Mouse (Mus musculus) hindbrain, embryonic 16.5 days (tissue): ENCODE measurements at regions not wholly inside any gene's neighbourhood (a gene's known extent, or its start where the extent isn't known, plus 50 kb on each side); places are given as distances from the start of the nearest gene placed in this dataset.

Experiments used
- ATAC-seq: fragments of 200-750 bp; cut with Nextera tagmentation; 2 replicates; pipeline ENCODE4 v1.8.0; 2017; ENCODE audit warnings: moderate TSS enrichment, moderate library complexity
- H3K27ac ChIP-seq: fragments of 300-500 bp; sonication (generic); 2 replicates; pipeline ENCODE4 v1.5.1; 2014; ENCODE audit warnings: low read depth, mild to moderate bottlenecking, control low read depth, low read length, moderate library complexity
- H3K27me3 ChIP-seq: fragments of 300-500 bp; sonication (generic); replicated peaks from 2 replicates; pipeline ENCODE4 v1.6.1; 2014; ENCODE audit warnings: low read length; ENCODE audit not compliant: control insufficient read depth, insufficient read depth
- H3K36me3 ChIP-seq: fragments of 300-500 bp; sonication (generic); 2 replicates; pipeline ENCODE4 v1.6.1; 2014; ENCODE audit warnings: mild to moderate bottlenecking, low read length, moderate library complexity, mixed read lengths; ENCODE audit not compliant: control insufficient read depth, insufficient read depth
- H3K4me1 ChIP-seq: fragments of 300-500 bp; sonication (generic); 2 replicates; pipeline ENCODE4 v1.6.1; 2014; ENCODE audit warnings: low read depth, low read length; ENCODE audit not compliant: control insufficient read depth, insufficient read depth
- H3K4me2 ChIP-seq: fragments of 300-500 bp; sonication (generic); 2 replicates; pipeline ENCODE4 v1.6.1; 2014; ENCODE audit warnings: mild to moderate bottlenecking, low read length, control low read depth, moderate library complexity
- H3K4me3 ChIP-seq: fragments of 300-500 bp; sonication (generic); 2 replicates; pipeline ENCODE4 v1.5.1; 2014; ENCODE audit warnings: mild to moderate bottlenecking, low read length, control low read depth, moderate library complexity
- H3K9ac ChIP-seq: fragments of 300-500 bp; sonication (generic); 2 replicates; pipeline ENCODE4 v1.6.1; 2014; ENCODE audit warnings: low read depth, mild to moderate bottlenecking, control low read depth, low read length, moderate library complexity
- H3K9me3 ChIP-seq: fragments of 300-500 bp; sonication (generic); 2 replicates; pipeline ENCODE4 v1.6.1; 2014; ENCODE audit warnings: mild to moderate bottlenecking, low read length, moderate library complexity; ENCODE audit not compliant: control insufficient read depth
- WGBS: fragments of 180-500 bp; shearing (Covaris S2); extraction: QIAGEN DNeasy Blood & Tissue Kit; methylation state at CpG from one replicate; pipeline ENCODE4 v1.1.7; 2014; 5-methylcytosine and 5-hydroxymethylcytosine counted together

DNA sequence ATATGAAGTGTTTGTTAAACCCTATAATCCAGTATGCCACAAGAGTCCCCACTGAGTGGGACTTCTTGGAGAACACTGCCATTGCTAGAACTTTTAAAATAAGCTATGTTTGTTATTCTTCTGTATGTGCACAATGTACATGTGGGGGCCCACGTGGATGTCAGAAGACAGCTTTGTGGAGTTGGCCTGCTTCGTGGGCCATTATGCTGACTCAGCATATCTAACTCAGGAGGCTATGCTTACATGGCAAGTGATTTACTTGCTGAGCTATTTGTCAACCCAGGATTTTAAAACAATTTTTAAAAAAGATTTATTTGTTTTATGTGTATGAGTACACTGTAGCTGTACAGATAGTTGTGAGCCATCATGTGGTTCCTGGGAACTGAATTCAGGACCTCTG lies 207.6 kb upstream of the Steap1 start:
- Histone ChIP-seq H3K9me3 (no peaks in the 10 kb centered on the region), H3K9ac (no peak overlapping the region), H3K27me3 (no peaks in the 10 kb centered on the region), H3K36me3 (no peaks in the 10 kb centered on the region), H3K27ac (no peak overlapping the region), H3K4me2 (no peak overlapping the region), H3K4me1 (no peaks in the 10 kb centered on the region), H3K4me3 (no peak overlapping the region)
- 82% methylated on average over 2 of the region's 2 CpGs for WGBS
- no peak for ATAC-seq

DNA sequence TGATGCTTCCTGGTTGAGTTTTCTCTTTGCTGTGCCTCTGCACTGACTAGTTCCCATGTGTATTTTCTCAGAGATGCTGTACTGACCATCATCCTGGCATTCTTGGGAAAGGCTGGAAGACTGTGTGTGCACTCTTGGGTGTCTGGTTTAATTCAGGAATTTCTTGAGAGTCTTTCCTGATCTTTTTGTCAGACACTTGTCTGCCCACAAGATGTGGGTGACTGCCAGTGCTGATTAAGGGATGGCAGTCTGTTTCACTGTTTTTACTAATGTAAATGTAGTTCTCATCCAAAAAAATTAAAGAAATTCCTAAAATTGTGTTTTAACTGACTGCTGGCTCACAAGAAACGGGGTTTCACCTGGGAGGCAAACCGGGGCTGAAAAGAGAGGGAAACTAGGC lies 206.7 kb upstream of the Steap1 start:
- no peaks in the 10 kb centered on the region for H3K27me3 ChIP-seq
- ATAC-seq, result no peak
- WGBS, result 81% methylated on average over 2 of the region's 2 CpGs

DNA sequence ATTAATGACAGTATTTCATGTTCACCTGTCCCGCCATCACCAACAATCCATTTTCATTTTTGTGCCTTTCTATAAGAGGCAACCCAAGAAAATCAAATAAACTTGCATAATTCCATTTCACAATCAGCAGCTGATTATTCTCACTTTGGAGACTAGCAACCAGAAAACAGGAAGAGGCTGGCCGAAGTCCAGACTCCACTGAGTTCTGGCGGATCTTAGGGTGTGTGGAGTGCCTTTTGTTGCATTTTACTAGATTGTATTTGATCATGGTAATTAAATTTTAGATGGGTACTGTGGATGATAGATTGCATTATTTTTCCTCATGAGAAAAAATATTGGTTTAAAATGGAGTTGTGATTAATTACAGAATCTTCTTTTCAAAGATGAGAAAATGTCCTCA lies 176.7 kb upstream of the Steap1 start:
- 0 out of 2 replicates have a peak, but pooled peaks have one; percentile 63 for ATAC-seq
- Histone ChIP-seq H3K36me3 (no peaks in the 10 kb centered on the region), H3K27me3 (no peaks in the 10 kb centered on the region), H3K4me1 (no peaks in the 10 kb centered on the region), H3K9ac (no peak overlapping the region), H3K27ac (no peak overlapping the region), H3K9me3 (no peaks in the 10 kb centered on the region), H3K4me2 (no peak overlapping the region), H3K4me3 (no peak overlapping the region)
- 65% methylated on average over 3 of the region's 3 CpGs for WGBS

More for the DNA sequence above, 206.7 kb upstream of the Steap1 start:
- H3K4me2 ChIP-seq, result no peak overlapping the region
- H3K4me3 ChIP-seq, result no peak overlapping the region
- H3K4me1 ChIP-seq, result no peaks in the 10 kb centered on the region
- H3K9me3 ChIP-seq, result no peaks in the 10 kb centered on the region
- H3K27ac ChIP-seq, result no peak overlapping the region
- no peak overlapping the region for H3K9ac ChIP-seq
- H3K36me3 ChIP-seq, result no peaks in the 10 kb centered on the region

GRCm38 (mm10) chr5:5916427-5916826 lies 167.3 kb upstream of the Steap1 start:
- no peaks in the 10 kb centered on the region for H3K36me3 ChIP-seq
- no peaks in the 10 kb centered on the region for H3K27me3 ChIP-seq
- no peak overlapping the region for H3K4me3 ChIP-seq
- no peak overlapping the region for H3K27ac ChIP-seq
- 45% methylated on average over 1 of the region's 1 CpGs for WGBS
- H3K9ac ChIP-seq, result no peak overlapping the region
- ATAC-seq, result no peak
- H3K9me3 ChIP-seq, result no peaks in the 10 kb centered on the region
- no peaks in the 10 kb centered on the region for H3K4me1 ChIP-seq
- H3K4me2 ChIP-seq, result no peak overlapping the region

- H3K9ac ChIP-seq, result no peak overlapping the region
- H3K36me3 ChIP-seq, result no peaks in the 10 kb centered on the region
- no peak overlapping the region for H3K4me2 ChIP-seq
- WGBS, result 85% methylated on average over 2 of the region's 2 CpGs
- ATAC-seq, result no peak
- H3K4me3 ChIP-seq, result no peak overlapping the region
- no peaks in the 10 kb centered on the region for H3K4me1 ChIP-seq
- H3K27me3 ChIP-seq, result no peaks in the 10 kb centered on the region
- H3K9me3 ChIP-seq, result no peaks in the 10 kb centered on the region; the same call in 1 of the 2 replicates
- H3K27ac ChIP-seq, result no peak overlapping the region
These were observed 140.2 kb upstream of the Steap1 start for GRCm38 (mm10) chr5:5889376-5889775.

DNA sequence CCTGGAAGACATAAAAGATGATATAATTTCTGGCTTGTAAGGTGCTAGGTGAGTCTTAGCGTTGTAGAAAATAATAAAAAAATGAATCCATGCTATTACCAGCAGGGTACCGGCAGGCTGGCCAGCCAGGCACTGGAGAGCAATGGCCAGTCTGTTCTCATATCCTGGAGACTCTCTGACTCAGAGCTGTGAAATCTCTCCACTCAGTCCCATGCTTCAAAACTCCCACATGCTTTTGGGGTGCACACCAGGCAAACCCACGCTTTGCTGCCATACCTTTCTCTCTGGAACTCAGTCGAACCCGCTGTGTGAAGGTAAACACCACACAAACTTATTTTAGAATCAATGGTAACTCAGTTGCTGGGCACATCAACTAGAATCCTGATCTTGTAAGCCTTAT lies 124.3 kb upstream of the Steap1 start:
- H3K27ac ChIP-seq, result no peak overlapping the region
- H3K4me1 ChIP-seq, result no peaks in the 10 kb centered on the region
- H3K27me3 ChIP-seq, result no peaks in the 10 kb centered on the region
- H3K36me3 ChIP-seq, result no peaks in the 10 kb centered on the region
- 88% methylated on average over 5 of the region's 5 CpGs for WGBS
- H3K9ac ChIP-seq, result no peak overlapping the region
- no peak overlapping the region for H3K4me2 ChIP-seq
- H3K9me3 ChIP-seq, result 0 out of 2 replicates have a peak, but pooled peaks cover 3% of the 10 kb centered on the region
- no peak for ATAC-seq
- H3K4me3 ChIP-seq, result no peak overlapping the region

- Histone ChIP-seq H3K4me2 (no peak overlapping the region), H3K9ac (no peak overlapping the region), H3K4me3 (no peak overlapping the region), H3K9me3 (no peaks in the 10 kb centered on the region), H3K36me3 (no peaks in the 10 kb centered on the region), H3K27ac (no peak overlapping the region), H3K4me1 (no peaks in the 10 kb centered on the region), H3K27me3 (no peaks in the 10 kb centered on the region)
- WGBS, result 56% methylated on average over 12 of the region's 12 CpGs
- ATAC-seq, result no peak
These were observed 107.1 kb upstream of the Steap1 start for GRCm38 (mm10) chr5:5856146-5856724.

- Histone ChIP-seq H3K9ac (no peak overlapping the region), H3K36me3 (no peaks in the 10 kb centered on the region), H3K9me3 (no peaks in the 10 kb centered on the region), H3K27me3 (no peaks in the 10 kb centered on the region), H3K4me1 (no peaks in the 10 kb centered on the region), H3K4me2 (no peak overlapping the region), H3K4me3 (no peak overlapping the region), H3K27ac (no peak overlapping the region)
- 48% methylated on average over 9 of the region's 9 CpGs for WGBS
- ATAC-seq, result peak; percentile 92
These were observed 96.8 kb upstream of the Steap1 start for GRCm38 (mm10) chr5:5845805-5846496.

DNA sequence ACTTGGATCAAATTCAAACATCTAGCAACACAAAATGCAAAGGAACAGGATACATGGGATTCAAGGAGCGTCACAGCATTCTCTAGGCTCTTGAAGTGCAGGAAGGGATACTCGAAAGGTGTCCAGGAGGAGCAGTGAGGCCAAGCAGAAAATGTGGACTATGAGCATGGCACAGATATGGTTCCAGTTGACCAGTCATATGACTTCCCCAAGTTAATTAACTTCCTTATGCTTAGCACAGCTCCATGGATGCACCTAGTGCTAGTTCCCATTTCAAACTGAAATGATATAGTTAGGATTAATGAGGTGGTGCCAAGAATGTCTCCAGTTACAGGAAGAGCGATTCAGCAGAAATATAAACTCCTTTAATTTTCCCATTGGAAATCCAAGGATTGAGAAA lies 95.2 kb upstream of the Steap1 start:
- 86% methylated on average over 3 of the region's 3 CpGs for WGBS
- ATAC-seq, result no peak
- no peak overlapping the region for H3K9ac ChIP-seq

More for the DNA sequence above, 95.2 kb upstream of the Steap1 start:
- H3K36me3 ChIP-seq, result no peaks in the 10 kb centered on the region
- H3K4me3 ChIP-seq, result no peak overlapping the region
- no peaks in the 10 kb centered on the region for H3K4me1 ChIP-seq
- no peaks in the 10 kb centered on the region for H3K27me3 ChIP-seq
- H3K27ac ChIP-seq, result no peak overlapping the region
- H3K4me2 ChIP-seq, result no peak overlapping the region
- no peaks in the 10 kb centered on the region for H3K9me3 ChIP-seq
